Mouse (Mus musculus): ENCODE data around the gene Mertk. TPM values are rescaled to one million over a fixed set of nuclear protein-coding genes. Genes with fewer than 3 reads are reported as not detected.

Mertk gene
- polyA plus RNA-seq, 1 experiment from 2014 or later, result 2.2 TPM

GRCm38 (mm10) chr2:128748171-128748570, 49.4 kb downstream of the Mertk start:
- Histone ChIP-seq H3K27me3 (ENCODE audit: control insufficient read depth, insufficient read depth, low read length) (no peaks in the 10 kb centered on the region), H3K4me3 (replicated peaks; ENCODE audit: low read length) (no peak overlapping the region), H3K4me2 (replicated peaks) (no peak overlapping the region), H3K9me3 (ENCODE audit: control insufficient read depth, low read length) (no peaks in the 10 kb centered on the region), H3K27ac (no peak overlapping the region), H3K36me3 (replicated peaks; ENCODE audit: control insufficient read depth, insufficient read depth) (no peaks in the 10 kb centered on the region), H3K9ac (no peak overlapping the region), H3K4me1 (replicated peaks; ENCODE audit: control insufficient read depth, insufficient read depth, low read length) (no peaks in the 10 kb centered on the region)
- no peak for ATAC-seq (ENCODE audit: low FRiP score)
- no peak for DNase-seq (ENCODE audit: low spot score)
- 65% methylated on average over 6 of the region's 6 CpGs for WGBS

DNA sequence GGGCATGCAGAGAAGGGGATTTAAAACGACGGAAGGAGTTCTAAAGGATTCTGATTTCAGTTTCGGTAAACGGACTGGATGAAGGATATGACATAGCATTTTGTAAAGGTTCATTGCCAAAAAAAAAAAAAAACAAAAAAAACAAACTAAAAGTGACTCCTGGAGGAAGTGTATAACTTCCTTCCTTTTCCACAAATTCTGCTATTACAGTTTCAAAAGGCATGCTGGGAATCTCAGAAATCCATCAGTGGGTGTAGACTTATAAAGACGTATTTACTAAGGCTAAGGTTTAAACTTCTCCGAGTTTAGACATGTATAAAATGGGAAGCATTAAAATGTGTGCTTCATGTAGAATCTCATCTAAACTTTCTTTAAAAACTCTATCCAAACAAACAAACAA, 52.3 kb downstream of the Mertk start:
- Histone ChIP-seq H3K9ac (no peak overlapping the region), H3K4me2 (replicated peaks) (no peak overlapping the region), H3K9me3 (ENCODE audit: control insufficient read depth, low read length) (no peaks in the 10 kb centered on the region), H3K4me3 (replicated peaks; ENCODE audit: low read length) (no peak overlapping the region), H3K36me3 (replicated peaks; ENCODE audit: control insufficient read depth, insufficient read depth) (no peaks in the 10 kb centered on the region), H3K4me1 (replicated peaks; ENCODE audit: control insufficient read depth, insufficient read depth, low read length) (no peaks in the 10 kb centered on the region), H3K27me3 (ENCODE audit: control insufficient read depth, insufficient read depth, low read length) (no peaks in the 10 kb centered on the region), H3K27ac (no peak overlapping the region)
- DNase-seq (ENCODE audit: low spot score), result no peak
- ATAC-seq (ENCODE audit: low FRiP score), result no peak
- 92% methylated on average over 6 of the region's 6 CpGs for WGBS

GRCm38 (mm10) chr2:128753295-128753873, 54.6 kb downstream of the Mertk start:
- no peak overlapping the region for H3K4me2 ChIP-seq (replicated peaks)
- ATAC-seq (ENCODE audit: low FRiP score), result no peak
- H3K27ac ChIP-seq, result no peak overlapping the region
- H3K27me3 ChIP-seq (ENCODE audit: control insufficient read depth, insufficient read depth, low read length), result no peaks in the 10 kb centered on the region
- no peak overlapping the region for H3K9ac ChIP-seq
- H3K36me3 ChIP-seq (replicated peaks; ENCODE audit: control insufficient read depth, insufficient read depth), result no peaks in the 10 kb centered on the region
- no peaks in the 10 kb centered on the region for H3K9me3 ChIP-seq (ENCODE audit: control insufficient read depth, low read length)
- H3K4me1 ChIP-seq (replicated peaks; ENCODE audit: control insufficient read depth, insufficient read depth, low read length), result no peaks in the 10 kb centered on the region
- H3K4me3 ChIP-seq (replicated peaks; ENCODE audit: low read length), result no peak overlapping the region
- WGBS, result 59% methylated on average over 6 of the region's 6 CpGs
- DNase-seq (ENCODE audit: low spot score), result no peak

GRCm38 (mm10) chr2:128755149-128755691, 56.5 kb downstream of the Mertk start:
- Histone ChIP-seq H3K9ac (no peak overlapping the region), H3K27me3 (ENCODE audit: control insufficient read depth, insufficient read depth, low read length) (no peaks in the 10 kb centered on the region), H3K4me3 (replicated peaks; ENCODE audit: low read length) (no peak overlapping the region), H3K27ac (no peak overlapping the region), H3K4me1 (replicated peaks; ENCODE audit: control insufficient read depth, insufficient read depth, low read length) (no peaks in the 10 kb centered on the region; the same call in 1 of the 2 replicates), H3K36me3 (replicated peaks; ENCODE audit: control insufficient read depth, insufficient read depth) (no peaks in the 10 kb centered on the region), H3K9me3 (ENCODE audit: control insufficient read depth, low read length) (no peaks in the 10 kb centered on the region), H3K4me2 (replicated peaks) (no peak overlapping the region)
- DNase-seq (ENCODE audit: low spot score), result no peak
- ATAC-seq (ENCODE audit: low FRiP score), result no peak
- 92% methylated on average over 4 of the region's 4 CpGs for WGBS

DNA sequence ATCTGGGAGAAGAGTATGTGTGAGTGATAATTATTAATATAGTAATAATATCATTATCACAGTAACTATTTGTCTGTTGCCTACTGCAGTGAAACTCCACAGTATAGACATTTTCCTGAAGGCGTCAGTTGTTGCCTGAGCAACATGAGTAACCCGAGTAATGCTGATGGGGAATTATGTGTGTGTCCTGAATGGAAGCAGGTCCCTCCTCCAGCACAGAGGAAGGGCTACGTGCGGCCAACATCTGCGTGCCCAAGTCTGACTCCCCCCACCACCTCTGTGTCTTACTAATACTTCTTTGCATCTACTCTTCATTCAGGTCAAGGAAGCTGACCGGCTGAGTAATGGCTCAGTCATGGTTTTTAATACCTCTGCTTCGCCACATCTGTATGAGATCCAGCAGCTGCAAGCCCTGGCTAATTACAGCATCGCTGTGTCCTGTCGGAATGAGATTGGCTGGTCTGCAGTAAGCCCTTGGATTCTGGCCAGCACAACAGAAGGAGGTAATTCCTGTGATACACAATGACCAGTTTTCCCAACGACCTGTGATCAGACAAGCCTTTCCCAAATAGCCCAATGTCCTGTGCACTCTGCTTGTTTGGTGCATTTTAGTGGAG, 60.1 kb downstream of the Mertk start:
- no peaks in the 10 kb centered on the region; the same call in 1 of the 2 replicates for H3K4me1 ChIP-seq (replicated peaks; ENCODE audit: control insufficient read depth, insufficient read depth, low read length)
- H3K36me3 ChIP-seq (replicated peaks; ENCODE audit: control insufficient read depth, insufficient read depth), result no peaks in the 10 kb centered on the region
- H3K9ac ChIP-seq, result no peak overlapping the region
- H3K4me3 ChIP-seq (replicated peaks; ENCODE audit: low read length), result no peak overlapping the region
- DNase-seq (ENCODE audit: low spot score) (peak; percentile 66), ATAC-seq (ENCODE audit: low FRiP score) (no peak; the same call in 1 of the 2 replicates)
- 49% methylated on average over 10 of the region's 10 CpGs for WGBS
- H3K4me2 ChIP-seq (replicated peaks), result peak overlapping the region; percentile 23
- no peaks in the 10 kb centered on the region for H3K27me3 ChIP-seq (ENCODE audit: control insufficient read depth, insufficient read depth, low read length)
- H3K27ac ChIP-seq, result no peak overlapping the region; the same call in 1 of the 2 replicates
- no peaks in the 10 kb centered on the region for H3K9me3 ChIP-seq (ENCODE audit: control insufficient read depth, low read length)

DNA sequence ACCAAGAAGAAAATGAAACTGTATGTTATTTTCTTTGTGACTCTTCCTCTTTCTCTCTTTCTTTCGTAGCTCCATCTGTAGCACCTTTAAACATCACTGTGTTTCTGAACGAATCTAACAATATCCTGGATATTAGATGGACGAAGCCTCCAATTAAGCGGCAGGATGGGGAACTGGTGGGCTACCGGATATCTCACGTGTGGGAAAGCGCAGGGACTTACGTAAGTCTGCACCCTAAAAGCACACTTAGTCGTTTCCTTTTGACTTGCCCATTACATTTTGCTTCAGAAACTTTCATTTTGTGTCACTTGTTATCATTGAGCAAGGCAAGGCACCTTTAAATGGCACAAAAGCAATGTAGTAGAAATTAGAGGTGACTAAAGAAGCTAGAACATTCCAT, 63.3 kb downstream of the Mertk start:
- 94% methylated on average over 9 of the region's 9 CpGs for WGBS
- no peaks in the 10 kb centered on the region for H3K36me3 ChIP-seq (replicated peaks; ENCODE audit: control insufficient read depth, insufficient read depth)
- no peak overlapping the region for H3K9ac ChIP-seq

GRCm38 (mm10) chr2:128765787-128766186, 67.0 kb downstream of the Mertk start:
- no peak overlapping the region for H3K27ac ChIP-seq
- H3K4me1 ChIP-seq (replicated peaks; ENCODE audit: control insufficient read depth, insufficient read depth, low read length), result no peaks in the 10 kb centered on the region
- H3K9ac ChIP-seq, result no peak overlapping the region
- H3K4me3 ChIP-seq (replicated peaks; ENCODE audit: low read length), result no peak overlapping the region
- 90% methylated on average over 1 of the region's 1 CpGs for WGBS
- DNase-seq (ENCODE audit: low spot score), result no peak
- no peaks in the 10 kb centered on the region for H3K36me3 ChIP-seq (replicated peaks; ENCODE audit: control insufficient read depth, insufficient read depth)
- no peaks in the 10 kb centered on the region for H3K9me3 ChIP-seq (ENCODE audit: control insufficient read depth, low read length)
- no peaks in the 10 kb centered on the region for H3K27me3 ChIP-seq (ENCODE audit: control insufficient read depth, insufficient read depth, low read length)
- no peak for ATAC-seq (ENCODE audit: low FRiP score)
- no peak overlapping the region for H3K4me2 ChIP-seq (replicated peaks)

More for the DNA sequence above, 63.3 kb downstream of the Mertk start:
- Histone ChIP-seq H3K27ac (no peak overlapping the region), H3K4me3 (replicated peaks; ENCODE audit: low read length) (no peak overlapping the region), H3K4me1 (replicated peaks; ENCODE audit: control insufficient read depth, insufficient read depth, low read length) (no peaks in the 10 kb centered on the region; the same call in 1 of the 2 replicates), H3K9me3 (ENCODE audit: control insufficient read depth, low read length) (no peaks in the 10 kb centered on the region), H3K4me2 (replicated peaks) (no peak overlapping the region), H3K27me3 (ENCODE audit: control insufficient read depth, insufficient read depth, low read length) (no peaks in the 10 kb centered on the region)
- DNase-seq (ENCODE audit: low spot score) (no peak), ATAC-seq (ENCODE audit: low FRiP score) (no peak)

DNA sequence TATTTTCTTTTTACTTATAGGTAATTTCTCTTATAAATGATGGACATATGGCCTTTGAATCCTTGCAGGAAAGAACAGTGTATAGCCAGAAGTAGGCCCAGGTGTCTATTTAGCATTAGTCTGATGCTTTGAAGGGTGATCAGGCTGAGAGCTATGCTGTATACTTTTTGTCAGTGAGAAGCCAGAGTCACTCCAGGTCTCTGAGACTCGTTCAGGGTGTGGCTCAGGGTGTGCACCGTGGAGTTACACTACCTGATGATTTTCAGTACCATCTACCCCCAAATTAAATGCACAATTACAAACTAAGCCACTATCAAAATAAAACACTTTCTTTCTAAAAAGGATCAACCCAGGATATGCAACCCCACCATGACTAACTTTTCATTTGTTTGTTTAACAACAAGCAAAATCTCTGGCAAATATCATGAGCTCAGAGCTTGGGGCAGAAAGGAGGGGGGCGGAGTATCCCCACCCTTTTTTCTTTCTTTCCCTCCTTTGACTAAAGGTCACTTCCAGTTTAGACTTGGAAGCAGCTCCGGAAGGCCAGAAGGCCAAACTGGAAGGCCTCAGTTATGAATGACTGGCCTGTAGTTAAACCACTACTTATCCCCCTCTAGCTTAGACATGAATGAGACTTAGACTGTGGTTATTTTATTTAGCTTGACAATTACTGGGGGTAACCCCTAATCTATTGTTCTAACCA, 69.9 kb downstream of the Mertk start:
- H3K27me3 ChIP-seq (ENCODE audit: control insufficient read depth, insufficient read depth, low read length), result no peaks in the 10 kb centered on the region
- H3K4me3 ChIP-seq (replicated peaks; ENCODE audit: low read length), result no peak overlapping the region
- WGBS, result 82% methylated on average over 4 of the region's 4 CpGs
- no peaks in the 10 kb centered on the region for H3K36me3 ChIP-seq (replicated peaks; ENCODE audit: control insufficient read depth, insufficient read depth)
- H3K9ac ChIP-seq, result no peak overlapping the region
- H3K9me3 ChIP-seq (ENCODE audit: control insufficient read depth, low read length), result no peaks in the 10 kb centered on the region
- H3K4me1 ChIP-seq (replicated peaks; ENCODE audit: control insufficient read depth, insufficient read depth, low read length), result no peaks in the 10 kb centered on the region
- no peak overlapping the region for H3K4me2 ChIP-seq (replicated peaks)
- DNase-seq (ENCODE audit: low spot score) (no peak), ATAC-seq (ENCODE audit: low FRiP score) (no peak)
- H3K27ac ChIP-seq, result no peak overlapping the region

DNA sequence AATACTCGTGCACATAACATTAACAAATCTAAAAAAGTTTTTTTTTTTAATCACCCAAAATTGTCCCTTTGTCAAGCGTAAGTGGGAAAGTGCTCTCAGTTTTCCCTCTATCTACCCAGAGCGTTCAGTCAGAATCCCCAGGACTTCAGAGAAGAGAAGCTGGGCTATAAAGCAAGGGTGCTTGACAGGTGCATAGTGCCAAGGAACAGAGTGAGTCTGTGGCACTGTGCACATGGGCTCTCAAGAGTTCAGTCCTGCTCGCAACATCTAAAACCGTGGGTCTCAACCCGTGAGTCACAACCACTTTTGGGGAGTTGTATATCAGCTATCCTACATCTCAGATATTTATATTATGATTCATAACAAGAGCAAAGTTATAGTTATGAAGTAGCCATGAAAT, 71.8 kb downstream of the Mertk start:
- DNase-seq (ENCODE audit: low spot score) (no peak), ATAC-seq (ENCODE audit: low FRiP score) (no peak)
- no peaks in the 10 kb centered on the region for H3K36me3 ChIP-seq (replicated peaks; ENCODE audit: control insufficient read depth, insufficient read depth)
- WGBS, result 93% methylated on average over 6 of the region's 6 CpGs
- no peak overlapping the region for H3K4me3 ChIP-seq (replicated peaks; ENCODE audit: low read length)
- no peaks in the 10 kb centered on the region for H3K4me1 ChIP-seq (replicated peaks; ENCODE audit: control insufficient read depth, insufficient read depth, low read length)
- H3K9ac ChIP-seq, result no peak overlapping the region
- H3K4me2 ChIP-seq (replicated peaks), result no peak overlapping the region
- H3K27ac ChIP-seq, result no peak overlapping the region
- no peaks in the 10 kb centered on the region for H3K27me3 ChIP-seq (ENCODE audit: control insufficient read depth, insufficient read depth, low read length)
- no peaks in the 10 kb centered on the region for H3K9me3 ChIP-seq (ENCODE audit: control insufficient read depth, low read length)

Data from hindbrain, embryonic 14.5 days (tissue).